Mouse (Mus musculus) lung, embryonic 15.5 days (tissue): ENCODE measurements at regions not wholly inside any gene's neighbourhood (a gene's known extent, or its start where the extent isn't known, plus 50 kb on each side); places are given as distances from the start of the nearest gene placed in this dataset.

Experiments
- ATAC-seq: fragments of 200-750 bp; cut with Nextera tagmentation; 2 replicates; pipeline ENCODE4 v1.8.0; 2017; ENCODE audit warnings: moderate number of reproducible peaks, borderline replicate concordance; ENCODE audit not compliant: low FRiP score, low TSS enrichment; ENCODE audit errors: extremely low read depth
- H3K27ac ChIP-seq: fragments of 300-500 bp; sonication (generic); 2 replicates; pipeline ENCODE4 v1.5.1; 2015; ENCODE audit warnings: moderate library complexity, mild to moderate bottlenecking, inconsistent platforms
- H3K27me3 ChIP-seq: fragments of 300-500 bp; sonication (generic); 2 replicates; pipeline ENCODE4 v1.6.1; 2015; ENCODE audit warnings: inconsistent platforms
- H3K36me3 ChIP-seq: fragments of 300-500 bp; sonication (generic); 2 replicates; pipeline ENCODE4 v1.6.1; 2015; ENCODE audit warnings: inconsistent platforms
- H3K4me1 ChIP-seq: fragments of 300-500 bp; sonication (generic); 2 replicates; pipeline ENCODE4 v1.6.1; 2015; ENCODE audit warnings: inconsistent platforms
- H3K4me2 ChIP-seq: fragments of 300-500 bp; sonication (generic); 2 replicates; pipeline ENCODE4 v1.6.1; 2015; ENCODE audit warnings: inconsistent platforms, mild to moderate bottlenecking, moderate library complexity
- H3K4me3 ChIP-seq: fragments of 300-500 bp; sonication (generic); 2 replicates; pipeline ENCODE4 v1.5.1; 2015; ENCODE audit warnings: mild to moderate bottlenecking, inconsistent platforms
- H3K9ac ChIP-seq: fragments of 300-500 bp; sonication (generic); 2 replicates; pipeline ENCODE4 v1.6.1; 2015; ENCODE audit warnings: inconsistent platforms
- H3K9me3 ChIP-seq: fragments of 300-500 bp; sonication (generic); 2 replicates; pipeline ENCODE4 v1.6.1; 2016; ENCODE audit warnings: inconsistent platforms
- WGBS: fragments of 180-500 bp; shearing (Covaris S2); methylation state at CpG from one replicate; pipeline ENCODE4 v1.1.7; 2015; 5-methylcytosine and 5-hydroxymethylcytosine counted together

- no peaks in the 10 kb centered on the region for H3K9me3 ChIP-seq
- H3K4me1 ChIP-seq = no peaks in the 10 kb centered on the region
- WGBS = 59% methylated on average over 8 of the region's 8 CpGs
- H3K4me2 ChIP-seq = no peak overlapping the region
- no peak overlapping the region for H3K4me3 ChIP-seq
- H3K36me3 ChIP-seq = no peaks in the 10 kb centered on the region
- no peak for ATAC-seq
- H3K27ac ChIP-seq = no peak overlapping the region
- no peak overlapping the region for H3K9ac ChIP-seq
- H3K27me3 ChIP-seq = no peaks in the 10 kb centered on the region; the same call in 1 of the 2 replicates
Observed at GRCm38 (mm10) chr2:106083001-106083400, 79.7 kb upstream of the Dnajc24 start.

GRCm38 (mm10) chr2:106081951-106082350 is 78.6 kb upstream of the Dnajc24 start:
- 3% methylated on average over 7 of the region's 7 CpGs for WGBS
- no peaks in the 10 kb centered on the region; the same call in 1 of the 2 replicates for H3K27me3 ChIP-seq

GRCm38 (mm10) chr2:106080626-106081025 is 77.3 kb upstream of the Dnajc24 start:
- Histone ChIP-seq H3K4me2 (no peak overlapping the region), H3K9ac (no peak overlapping the region), H3K36me3 (no peaks in the 10 kb centered on the region), H3K4me1 (no peaks in the 10 kb centered on the region), H3K27me3 (no peaks in the 10 kb centered on the region; the same call in 1 of the 2 replicates), H3K27ac (no peak overlapping the region), H3K4me3 (no peak overlapping the region), H3K9me3 (no peaks in the 10 kb centered on the region)
- ATAC-seq = no peak
- WGBS = 57% methylated on average over 9 of the region's 9 CpGs

More at GRCm38 (mm10) chr2:106081951-106082350, 78.6 kb upstream of the Dnajc24 start:
- H3K4me3 ChIP-seq = no peak overlapping the region
- ATAC-seq = no peak
- no peaks in the 10 kb centered on the region for H3K36me3 ChIP-seq
- no peak overlapping the region for H3K27ac ChIP-seq
- no peaks in the 10 kb centered on the region for H3K4me1 ChIP-seq
- H3K9me3 ChIP-seq = no peaks in the 10 kb centered on the region
- no peak overlapping the region for H3K4me2 ChIP-seq
- no peak overlapping the region for H3K9ac ChIP-seq

- H3K9me3 ChIP-seq = no peaks in the 10 kb centered on the region
- H3K4me3 ChIP-seq = no peak overlapping the region
- WGBS = 70% methylated on average over 3 of the region's 3 CpGs
- H3K4me1 ChIP-seq = no peaks in the 10 kb centered on the region
- no peak overlapping the region for H3K9ac ChIP-seq
- no peak for ATAC-seq
- H3K27me3 ChIP-seq = no peaks in the 10 kb centered on the region; the same call in 1 of the 2 replicates
- H3K36me3 ChIP-seq = no peaks in the 10 kb centered on the region
- H3K27ac ChIP-seq = no peak overlapping the region
- no peak overlapping the region for H3K4me2 ChIP-seq
Observed at GRCm38 (mm10) chr2:106078591-106078990, 75.2 kb upstream of the Dnajc24 start.

- no peak for ATAC-seq
- Histone ChIP-seq H3K27me3 (no peaks in the 10 kb centered on the region), H3K4me1 (no peaks in the 10 kb centered on the region), H3K36me3 (no peaks in the 10 kb centered on the region), H3K27ac (no peak overlapping the region), H3K9me3 (no peaks in the 10 kb centered on the region), H3K4me2 (no peak overlapping the region), H3K4me3 (no peak overlapping the region), H3K9ac (no peak overlapping the region)
- WGBS = 85% methylated on average over 6 of the region's 6 CpGs
Observed at GRCm38 (mm10) chr2:106074441-106074840, 71.1 kb upstream of the Dnajc24 start.

- Histone ChIP-seq H3K27me3 (no peaks in the 10 kb centered on the region), H3K9me3 (no peaks in the 10 kb centered on the region), H3K9ac (no peak overlapping the region), H3K4me3 (no peak overlapping the region), H3K27ac (no peak overlapping the region), H3K4me1 (no peaks in the 10 kb centered on the region), H3K36me3 (no peaks in the 10 kb centered on the region), H3K4me2 (no peak overlapping the region)
- no peak for ATAC-seq
- 74% methylated on average over 2 of the region's 2 CpGs for WGBS
Observed at GRCm38 (mm10) chr2:106064316-106064715, 61.0 kb upstream of the Dnajc24 start.
